Comparison of ENCODE assay signal across 8 mouse cellular contexts in genomic region chr19:23135349-23136201, GRCm38 (mm10). TPM values are rescaled to one million over a fixed set of nuclear protein-coding genes. Genes with fewer than 3 reads are reported as not detected.
A peak's percentile ranks its signal among the peaks of the same experiment; 100 is the strongest.
DNase-seq lines count a peak whose midpoint lies in the region; ATAC-seq and TF ChIP-seq lines count a peak whose summit lies in the region.

No protein-coding gene starts in this region.

- H3K4me1 ChIP-seq in hindbrain, embryonic 15.5 days (replicated peaks): peaks cover 37% of the 10 kb centered on the region

- no peaks in the 10 kb centered on the region for H3K9me3 ChIP-seq in hindbrain, embryonic 15.5 days

- H3K36me3 ChIP-seq in hindbrain, embryonic 15.5 days: no peaks in the 10 kb centered on the region

- TF ChIP-seq CTCF in left cerebral cortex, adult 2 months (IDR thresholded peaks at IDR 0.05): peak; percentile 10

- peaks cover 57% of the 10 kb centered on the region for H3K27me3 ChIP-seq in hindbrain, embryonic 15.5 days

- peak; percentile 35; the same call in 1 of the 2 replicates for ATAC-seq in hindbrain, embryonic 15.5 days (ENCODE audit: low FRiP score, low read depth)

- H3K4me3 ChIP-seq in hindbrain, embryonic 15.5 days: peak overlapping the region; percentile 43
- H3K4me3 ChIP-seq in left cerebral cortex, adult 2 months: peak overlapping the region; percentile 59

- H3K4me2 ChIP-seq in hindbrain, embryonic 15.5 days: peak overlapping the region; percentile 92

- DNase-seq in T-cell, adult 2 months (ENCODE audit: low spot score): peak; percentile 50
- DNase-seq in cerebellum, postnatal 36 days: peak; percentile 86
- peak; percentile 93 for DNase-seq in gastrocnemius, adult 18-20 months (ENCODE audit: low spot score)
- DNase-seq in left cerebral cortex, adult 2 months (ENCODE audit: extremely low spot score in 1 of 2, low spot score in 2 of 2): peak; percentile 85 to 87
- DNase-seq in lung, postnatal 4 days: peak; percentile 88 to 95
- peak; percentile 89 for DNase-seq in retina, postnatal 1 day
- DNase-seq in urinary bladder, adult 18-20 months (ENCODE audit: low spot score in 2 of 2): peak; percentile 78 to 86

- whole genome bisulfite sequencing in hindbrain, embryonic 15.5 days: under 1% methylated on average over 55 of the region's 55 CpGs

- intact Hi-C loops in left cerebral cortex, adult 2 months (cut with DNase I): loop anchor here (1.0 to 2.0 kb wide), 2 partner anchors 78 to 129 kb away; no protein-coding TSS in a partner anchor

- peak overlapping the region; percentile 16; the same call in 1 of the 2 replicates for H3K27ac ChIP-seq in hindbrain, embryonic 15.5 days (replicated peaks)
- H3K27ac ChIP-seq in left cerebral cortex, adult 2 months: peak overlapping the region; percentile 99

- peak overlapping the region; percentile 34 for H3K9ac ChIP-seq in hindbrain, embryonic 15.5 days

RNA-seq across cellular contexts. Expression of gene Klf9, which starts 5.5 kb away (rescaled TPM):
- total RNA-seq in gastrocnemius, adult 18-20 months (2021): 100 to 1,000 TPM; 105 to 142 TPM
- polyA plus RNA-seq in hindbrain, embryonic 15.5 days (2015; fragmentation: Nextera tagmentation; extraction: Ambion mirVana): 4.5 and 5.0 TPM in 2 replicates
- 100 to 1,000 TPM; 200 to 205 TPM for total RNA-seq in left cerebral cortex, adult 2 months (2021)

Comparison
In these comparisons a context has a peak if more than half of its experiments do, and no peak if none do; other contexts are left out.
1. Peak in every context shown above with its lines: DNase-seq, ATAC-seq, H3K4me3 ChIP-seq and H3K27ac ChIP-seq.